Mouse (Mus musculus) hindbrain, postnatal 0 days (tissue): ENCODE measurements around the gene Tfap2d. TPM values are rescaled to one million over a fixed set of nuclear protein-coding genes. Genes with fewer than 3 reads are reported as not detected.

Source experiments
- ATAC-seq: fragments of 200-750 bp; cut with Nextera tagmentation; 2 replicates; pipeline ENCODE4 v1.8.0; 2017; ENCODE audit warnings: mild to moderate bottlenecking, moderate TSS enrichment, moderate library complexity
- DNase-seq: peaks from one replicate; pipeline ENCODE4 v3.0.0-alpha.2; 2015; ENCODE audit warnings: low spot score
- H3K27ac ChIP-seq: fragments of 300-500 bp; sonication (generic); 2 replicates; pipeline ENCODE4 v1.5.1; 2014; ENCODE audit warnings: mild to moderate bottlenecking
- H3K27me3 ChIP-seq: fragments of 300-500 bp; sonication (generic); 2 replicates; pipeline ENCODE4 v1.6.1; 2014; ENCODE audit warnings: low read length, mixed read lengths; ENCODE audit not compliant: insufficient read depth
- H3K36me3 ChIP-seq: fragments of 300-500 bp; sonication (generic); 2 replicates; pipeline ENCODE4 v1.6.1; 2014; ENCODE audit warnings: low read length, mixed read lengths; ENCODE audit not compliant: insufficient read depth
- H3K4me1 ChIP-seq: fragments of 300-500 bp; sonication (generic); 2 replicates; pipeline ENCODE4 v1.6.1; 2014; ENCODE audit warnings: antibody characterized with exemption, low read length, mixed read lengths; ENCODE audit not compliant: insufficient read depth
- H3K4me2 ChIP-seq: fragments of 300-500 bp; sonication (generic); 2 replicates; pipeline ENCODE4 v1.6.1; 2014; ENCODE audit warnings: low read depth, mild to moderate bottlenecking, low read length, moderate library complexity, mixed read lengths
- H3K4me3 ChIP-seq: fragments of 300-500 bp; sonication (generic); 2 replicates; pipeline ENCODE4 v1.5.1; 2014; ENCODE audit warnings: low read length
- H3K9ac ChIP-seq: fragments of 300-500 bp; sonication (generic); replicated peaks from 2 replicates; pipeline ENCODE4 v1.6.1; 2014; ENCODE audit warnings: mild to moderate bottlenecking, low read length, moderate library complexity, mixed read lengths
- H3K9me3 ChIP-seq: fragments of 300-500 bp; sonication (generic); 2 replicates; pipeline ENCODE4 v1.6.1; 2016; ENCODE audit warnings: low read length, mixed read lengths
- CTCF ChIP-seq: IDR thresholded peaks from 2 replicates; pipeline ENCODE4 v1.5.1; 2016; ENCODE audit warnings: antibody characterized with exemption, control low read depth, low read depth
- WGBS: fragments of 180-500 bp; shearing (Covaris S2); extraction: QIAGEN DNeasy Blood & Tissue Kit; methylation state at CpG from one replicate; pipeline ENCODE4 v1.1.7; 2014; 5-methylcytosine and 5-hydroxymethylcytosine counted together
- polyA plus RNA-seq: library from polyadenylated mRNA; unstranded; fragments of >200 nt; fragmentation: Nextera tagmentation; extraction: Ambion mirVana; gene quantifications from 2 replicates; pipeline ENCODE4 v1.2.1, GENCODE M21; 2015
- total RNA-seq: library from RNA; depleted of rRNA; stranded (reverse); fragments of >200 nt; gene quantifications from 2 replicates; pipeline ENCODE4 v1.2.3, GENCODE M21; 2014

Gene Tfap2d
- total and polyA plus RNA-seq, 2 experiments from 2014 or later: 2.4 to 7.1 TPM

DNA sequence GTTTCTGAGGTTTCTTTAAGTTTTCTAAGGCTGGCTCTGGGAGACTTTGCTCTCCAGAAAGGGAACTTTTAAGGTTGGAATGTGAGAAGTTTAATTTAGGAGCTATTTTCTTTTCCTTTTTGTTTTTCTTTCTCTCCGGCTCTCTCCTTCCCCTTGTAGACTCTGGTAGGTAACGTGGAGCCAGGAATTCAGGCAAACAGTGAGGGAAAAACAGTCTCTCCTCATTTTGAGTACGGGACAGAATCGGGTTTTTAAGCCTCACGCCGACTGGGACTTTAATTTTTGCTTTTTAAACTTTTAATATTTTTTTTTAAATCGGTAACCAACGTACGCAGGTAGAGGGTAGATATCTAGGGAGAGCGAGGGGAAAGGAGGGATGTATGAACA lies 106.5 kb downstream of the Tfap2d start:
- Histone ChIP-seq H3K27me3 (peaks cover 65% of the 10 kb centered on the region), H3K9ac (peak overlapping the region; percentile 45)
- no peak for TF ChIP-seq CTCF

DNA sequence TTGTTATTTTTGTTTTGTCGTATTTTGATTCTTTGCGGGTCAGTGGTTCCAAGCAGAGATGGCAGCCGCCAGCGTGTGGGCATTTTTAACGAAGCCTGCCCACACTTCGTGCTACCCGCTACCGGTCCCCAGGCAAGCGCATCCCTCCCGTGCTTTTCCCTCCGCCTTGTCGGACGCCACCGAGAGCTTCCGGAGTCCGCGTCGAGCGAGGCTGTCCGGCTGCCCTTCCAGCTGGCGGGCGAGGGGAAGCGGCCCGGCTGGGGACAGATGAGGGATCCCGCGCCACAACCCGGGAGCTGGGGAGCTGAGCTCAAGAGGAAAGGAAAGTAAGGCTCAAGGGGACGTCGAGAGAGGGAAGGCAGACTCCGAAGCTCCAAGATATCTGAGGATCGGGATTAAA lies 107.0 kb downstream of the Tfap2d start:
- no peak for DNase-seq
- H3K9ac ChIP-seq: peak overlapping the region; percentile 22
- peaks cover 64% of the 10 kb centered on the region for H3K27me3 ChIP-seq

More for the DNA sequence above, 106.5 kb downstream of the Tfap2d start:
- H3K4me1 ChIP-seq: no peaks in the 10 kb centered on the region
- H3K27ac ChIP-seq: peak overlapping the region; percentile 42; the same call in 1 of the 2 replicates
- H3K4me3 ChIP-seq: peak overlapping the region; percentile 26
- no peaks in the 10 kb centered on the region for H3K9me3 ChIP-seq
- no peak overlapping the region for H3K4me2 ChIP-seq
- WGBS: under 1% methylated on average over 10 of the region's 10 CpGs
- no peak for DNase-seq
- no peaks in the 10 kb centered on the region for H3K36me3 ChIP-seq
- no peak for ATAC-seq

DNA sequence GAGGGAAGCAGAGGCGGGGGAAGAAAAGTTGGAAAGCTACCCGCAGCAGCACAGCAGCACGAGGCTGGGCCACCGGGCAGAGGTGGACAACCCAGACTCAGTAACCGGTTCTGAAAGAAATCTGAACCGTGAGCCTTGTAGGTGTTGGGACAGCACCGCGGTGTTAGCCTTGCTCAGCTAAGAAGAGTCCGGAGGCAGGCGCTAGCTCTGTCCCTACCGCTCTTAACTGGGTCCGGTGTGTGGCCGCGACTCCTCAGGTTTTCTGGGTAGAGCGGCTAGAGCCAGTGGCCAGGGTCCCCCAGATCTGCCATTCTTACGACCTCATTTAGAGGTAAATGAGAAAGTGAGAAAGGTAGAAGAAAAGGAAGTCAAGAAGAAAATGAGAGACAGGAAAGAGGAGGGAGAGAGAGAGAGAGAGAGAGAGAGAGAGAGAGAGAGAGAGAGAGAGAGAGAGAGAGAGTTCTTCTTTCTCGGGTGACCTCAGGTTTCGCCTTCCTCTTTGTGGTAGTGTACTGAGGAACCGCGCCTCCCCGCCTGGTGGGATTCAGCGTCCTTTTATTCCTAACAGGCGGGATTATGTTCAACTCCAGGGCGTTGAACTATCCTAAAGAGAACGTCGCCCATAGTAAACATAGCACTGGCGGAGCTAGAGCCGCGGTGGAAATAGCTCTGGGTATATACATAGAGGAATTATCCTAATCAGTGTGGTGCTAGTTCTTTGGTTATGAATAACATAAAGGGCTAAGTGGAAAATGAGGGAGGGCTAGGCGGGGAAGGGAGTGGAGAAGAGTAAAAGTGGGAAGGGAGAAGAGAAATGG lies 107.6 kb downstream of the Tfap2d start:
- H3K4me3 ChIP-seq: peak overlapping the region; percentile 26
- WGBS: under 1% methylated on average over 30 of the region's 30 CpGs
- peak overlapping the region; percentile 42; the same call in 1 of the 2 replicates for H3K27ac ChIP-seq
- no peaks in the 10 kb centered on the region for H3K9me3 ChIP-seq
- no peaks in the 10 kb centered on the region for H3K36me3 ChIP-seq
- peaks cover 69% of the 10 kb centered on the region for H3K27me3 ChIP-seq
- no peak for TF ChIP-seq CTCF
- H3K4me2 ChIP-seq: peak overlapping the region; percentile 11; the same call in 1 of the 2 replicates
- DNase-seq (no peak), ATAC-seq (0 out of 2 replicates have a peak, but pooled peaks have one; percentile 28)
- H3K9ac ChIP-seq: peak overlapping the region; percentile 22
- no peaks in the 10 kb centered on the region for H3K4me1 ChIP-seq

More for the DNA sequence above, 107.0 kb downstream of the Tfap2d start:
- Histone ChIP-seq H3K4me1 (no peaks in the 10 kb centered on the region), H3K9me3 (no peaks in the 10 kb centered on the region), H3K4me3 (peak overlapping the region; percentile 26), H3K27ac (peak overlapping the region; percentile 42; the same call in 1 of the 2 replicates), H3K4me2 (peak overlapping the region; percentile 11; the same call in 1 of the 2 replicates), H3K36me3 (no peaks in the 10 kb centered on the region)
- 1% methylated on average over 31 of the region's 31 CpGs for WGBS
- ATAC-seq: no peak
- no peak for TF ChIP-seq CTCF

GRCm38 (mm10) chr1:19211033-19211405 lies 108.2 kb downstream of the Tfap2d start:
- TF ChIP-seq CTCF: no peak
- H3K9me3 ChIP-seq: no peaks in the 10 kb centered on the region
- no peak for DNase-seq
- peak overlapping the region; percentile 26; the same call in 1 of the 2 replicates for H3K4me3 ChIP-seq
- H3K4me1 ChIP-seq: no peaks in the 10 kb centered on the region
- no peak overlapping the region; the same call in 1 of the 2 replicates for H3K9ac ChIP-seq
- no peak for ATAC-seq
- no peak overlapping the region for H3K27ac ChIP-seq
- 2% methylated on average over 8 of the region's 8 CpGs for WGBS
- H3K4me2 ChIP-seq: peak overlapping the region; percentile 26; the same call in 1 of the 2 replicates
- no peaks in the 10 kb centered on the region for H3K36me3 ChIP-seq
- H3K27me3 ChIP-seq: peaks cover 68% of the 10 kb centered on the region

GRCm38 (mm10) chr1:19211546-19212154 lies 108.8 kb downstream of the Tfap2d start:
- Histone ChIP-seq H3K27me3 (peaks cover 74% of the 10 kb centered on the region), H3K4me1 (no peaks in the 10 kb centered on the region), H3K9me3 (no peaks in the 10 kb centered on the region), H3K36me3 (no peaks in the 10 kb centered on the region), H3K4me2 (peak overlapping the region; percentile 26), H3K27ac (no peak overlapping the region), H3K9ac (no peak overlapping the region; the same call in 1 of the 2 replicates), H3K4me3 (peak overlapping the region; percentile 26; the same call in 1 of the 2 replicates)
- DNase-seq: no peak
- 0 out of 2 replicates have a peak, but pooled peaks have one; percentile 18 for ATAC-seq
- TF ChIP-seq CTCF: no peak
- 3% methylated on average over 15 of the region's 15 CpGs for WGBS

DNA sequence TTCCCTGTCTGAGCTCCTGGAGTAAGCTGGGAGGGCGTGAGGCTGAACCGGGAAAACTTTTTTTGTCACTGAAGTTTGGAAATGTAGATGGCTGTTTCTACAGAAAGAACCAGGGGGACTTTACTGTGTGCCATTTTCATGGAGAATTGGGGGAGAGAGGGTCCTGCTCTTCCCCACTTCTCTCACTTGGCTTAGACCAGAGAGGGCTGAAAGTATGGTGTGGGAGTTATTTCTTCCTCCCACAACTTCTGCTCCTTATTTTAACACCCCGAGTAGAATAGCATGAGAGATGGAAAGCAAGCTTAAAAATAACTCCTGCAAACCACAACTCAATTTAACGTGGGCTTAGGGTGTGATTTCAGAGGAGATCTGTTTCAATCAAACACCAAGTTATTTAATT lies 109.9 kb downstream of the Tfap2d start:
- no peak for TF ChIP-seq CTCF
- ATAC-seq (no peak), DNase-seq (no peak)
- peaks cover 77% of the 10 kb centered on the region for H3K27me3 ChIP-seq
- no peaks in the 10 kb centered on the region for H3K4me1 ChIP-seq
- H3K4me2 ChIP-seq: peak overlapping the region; percentile 24; the same call in 1 of the 2 replicates
- peak overlapping the region; percentile 16 for H3K4me3 ChIP-seq
- no peaks in the 10 kb centered on the region for H3K9me3 ChIP-seq
- no peak overlapping the region for H3K27ac ChIP-seq
- WGBS: under 1% methylated on average over 4 of the region's 4 CpGs
- no peak overlapping the region for H3K9ac ChIP-seq
- H3K36me3 ChIP-seq: no peaks in the 10 kb centered on the region
